Mouse (Mus musculus): Measurements from ENCODE around the gene Rps15.

GRCm38 (mm10) chr10:80342749-80343424, 50.6 kb downstream of the Rps15 start:
- TF ChIP-seq POLR2A (IDR thresholded peaks at IDR 0.05; ENCODE audit: control insufficient read depth, extremely low read depth, insufficient read depth, low read length, poor library complexity) (no peak), CTCF (IDR thresholded peaks at IDR 0.05; ENCODE audit: borderline replicate concordance, control insufficient read depth, extremely low read depth, insufficient read depth, low read length, poor library complexity) (no peak)
